ENCODE assay signal across 11 mouse cellular contexts in genomic region chr15:85576511-85577440, GRCm38 (mm10). TPM values are rescaled to one million over a fixed set of nuclear protein-coding genes. Genes with fewer than 3 reads are reported as not detected.
DNase-seq lines count a peak whose midpoint lies in the region; ATAC-seq lines count a peak whose summit lies in the region.
"Had no signal": no experiment of that assay in that cellular context is flagged by ENCODE, and none has a peak within 500 bp of the region (broad histone marks: within the 10 kb centered on the region; RNA-seq: fewer than 3 reads in every experiment).

No protein-coding gene starts in this region.

- 2% methylated on average over 59 of the region's 61 CpGs for WGBS in heart, embryonic 16.5 days
- under 1% methylated on average over 60 of the region's 61 CpGs for WGBS in forebrain, embryonic 16.5 days
- WGBS in midbrain, embryonic 13.5 days = under 1% methylated on average over 60 of the region's 61 CpGs

- intact Hi-C loops in heart, postnatal 10 days (cut with DNase I) = no loop called here

- peaks cover 93% of the 10 kb centered on the region for H3K27me3 ChIP-seq in heart, embryonic 16.5 days (ENCODE audit: control insufficient read depth, insufficient read depth, low read length)
- peaks cover 22% of the 10 kb centered on the region for H3K27me3 ChIP-seq in forebrain, embryonic 16.5 days (replicated peaks; ENCODE audit: control insufficient read depth, insufficient read depth, low read length)
- H3K27me3 ChIP-seq in midbrain, embryonic 13.5 days = peaks cover 85% of the 10 kb centered on the region

- DNase-seq in heart, postnatal 10 days = no peak
- peak; percentile 49 for DNase-seq in R1 (ENCODE audit: low read depth, low spot score)
- DNase-seq in spleen, postnatal 4 days (ENCODE audit: low spot score in 2 of 2) = no peak
- DNase-seq in adrenal gland, postnatal 4 days (ENCODE audit: low spot score in 2 of 2) = no peak
- no peak for DNase-seq in ovary, postnatal 36 days (ENCODE audit: low spot score)
- DNase-seq: kidney, postnatal 14 days; thymus, postnatal 25 days had no signal

- H3K9ac ChIP-seq in heart, embryonic 16.5 days (ENCODE audit: low read length) = no peak overlapping the region
- peak overlapping the region; percentile 62 for H3K9ac ChIP-seq in forebrain, embryonic 16.5 days (replicated peaks; ENCODE audit: low read depth, low read length)
- peak overlapping the region; percentile 71 for H3K9ac ChIP-seq in midbrain, embryonic 13.5 days (replicated peaks)

- H3K4me3 ChIP-seq in heart, embryonic 16.5 days (ENCODE audit: low read length) = peak overlapping the region; percentile 11; the same call in 1 of the 2 replicates
- H3K4me3 ChIP-seq in forebrain, embryonic 16.5 days (replicated peaks; ENCODE audit: low read length) = peak overlapping the region; percentile 70
- peak overlapping the region; percentile 73 for H3K4me3 ChIP-seq in midbrain, embryonic 13.5 days (replicated peaks)

- peak overlapping the region; percentile 20 for H3K4me2 ChIP-seq in heart, embryonic 16.5 days (ENCODE audit: low read depth, low read length)
- H3K4me2 ChIP-seq in forebrain, embryonic 16.5 days (ENCODE audit: low read length) = peak overlapping the region; percentile 96
- peak overlapping the region; percentile 95 for H3K4me2 ChIP-seq in midbrain, embryonic 13.5 days (replicated peaks)

- no peak overlapping the region for H3K27ac ChIP-seq in heart, embryonic 16.5 days (ENCODE audit: low read length)
- H3K27ac ChIP-seq in forebrain, embryonic 16.5 days (ENCODE audit: low read length) = peak overlapping the region; percentile 75
- peak overlapping the region; percentile 69 for H3K27ac ChIP-seq in midbrain, embryonic 13.5 days

- H3K36me3 ChIP-seq in heart, embryonic 16.5 days (ENCODE audit: control insufficient read depth, insufficient read depth) = no peaks in the 10 kb centered on the region
- H3K36me3 ChIP-seq in forebrain, embryonic 16.5 days (ENCODE audit: control insufficient read depth, insufficient read depth) = no peaks in the 10 kb centered on the region
- no peaks in the 10 kb centered on the region for H3K36me3 ChIP-seq in midbrain, embryonic 13.5 days

- H3K9me3 ChIP-seq in heart, embryonic 16.5 days (replicated peaks; ENCODE audit: control insufficient read depth, low read length) = no peaks in the 10 kb centered on the region
- H3K9me3 ChIP-seq in forebrain, embryonic 16.5 days (ENCODE audit: control insufficient read depth, low read length) = no peaks in the 10 kb centered on the region
- H3K9me3 ChIP-seq in midbrain, embryonic 13.5 days = no peaks in the 10 kb centered on the region

- peaks cover 17% of the 10 kb centered on the region for H3K4me1 ChIP-seq in heart, embryonic 16.5 days (ENCODE audit: control insufficient read depth, insufficient read depth, low read length)
- H3K4me1 ChIP-seq in forebrain, embryonic 16.5 days (replicated peaks; ENCODE audit: control insufficient read depth, insufficient read depth, low read length) = peaks cover 72% of the 10 kb centered on the region
- peaks cover 78% of the 10 kb centered on the region for H3K4me1 ChIP-seq in midbrain, embryonic 13.5 days (replicated peaks)

- ATAC-seq in heart, embryonic 16.5 days (replicated peaks; ENCODE audit: extremely low read depth, insufficient read depth, low FRiP score) = no peak
- ATAC-seq in forebrain, embryonic 16.5 days = 0 out of 2 replicates have a peak, but pooled peaks have one; percentile 9
- no peak for ATAC-seq in midbrain, embryonic 13.5 days

RNA-seq across cellular contexts. Expression of gene Wnt7b, which starts 5.5 kb away (rescaled TPM):
- polyA plus RNA-seq in heart, embryonic 16.5 days (2015; fragmentation: Nextera tagmentation; extraction: Ambion mirVana) = 0.97 and 4.0 TPM in 2 replicates
- total RNA-seq in heart, postnatal 10 days (2021) = under 1 TPM; 0.22 to 0.25 TPM
- polyA plus RNA-seq in forebrain, embryonic 16.5 days (2015; fragmentation: Nextera tagmentation; extraction: Ambion mirVana) = 110 and 125 TPM in 2 replicates
- polyA plus RNA-seq in midbrain, embryonic 13.5 days (2015; fragmentation: Nextera tagmentation; extraction: Ambion mirVana) = 55.9 and 63.4 TPM in 2 replicates
- 1 to 10 TPM in 1 of 2 experiments, under 1 TPM in 1; 0.40 to 1.8 TPM for total RNA-seq in adrenal gland, postnatal 4 days (2021)
- total RNA-seq: CH12.LX had no signal

Comparison
In these comparisons a context has a peak if more than half of its experiments do, and no peak if none do; other contexts are left out.
1. H3K4me2 ChIP-seq: peak in every context shown above with its lines; median percentile 96 in forebrain, embryonic 16.5 days; 95 in midbrain, embryonic 13.5 days; 20 in heart, embryonic 16.5 days.
2. H3K4me3 ChIP-seq: peak in every context shown above with its lines; median percentile 73 in midbrain, embryonic 13.5 days; 70 in forebrain, embryonic 16.5 days; 11 in heart, embryonic 16.5 days.
3. RNA of gene Wnt7b, which starts 5.5 kb away (polyA plus RNA-seq): 110 to 125 TPM in forebrain, embryonic 16.5 days and 55.9 to 63.4 TPM in midbrain, embryonic 13.5 days; 0.97 to 4.0 TPM in heart, embryonic 16.5 days; every median in the first group is over 10 times any median in the second.